Mouse (Mus musculus) hindbrain, embryonic 15.5 days (tissue): ENCODE data around the gene Plcd1. TPM values are rescaled to one million over a fixed set of nuclear protein-coding genes. Genes with fewer than 3 reads are reported as not detected.

ENCODE experiments used
- ATAC-seq: fragments of 200-750 bp; cut with Nextera tagmentation; 2 replicates; pipeline ENCODE4 v1.8.0; 2017; ENCODE audit warnings: low read depth, moderate number of reproducible peaks, moderate TSS enrichment; ENCODE audit not compliant: low FRiP score
- H3K27ac ChIP-seq: fragments of 300-500 bp; sonication (generic); replicated peaks from 2 replicates; pipeline ENCODE4 v1.5.1; 2015; ENCODE audit warnings: mild to moderate bottlenecking, inconsistent platforms
- H3K27me3 ChIP-seq: fragments of 300-500 bp; sonication (generic); 2 replicates; pipeline ENCODE4 v1.6.1; 2015; ENCODE audit warnings: control low read depth, inconsistent platforms
- H3K36me3 ChIP-seq: fragments of 300-500 bp; sonication (generic); 2 replicates; pipeline ENCODE4 v1.6.1; 2015; ENCODE audit warnings: control low read depth, inconsistent platforms
- H3K4me1 ChIP-seq: fragments of 300-500 bp; sonication (generic); replicated peaks from 2 replicates; pipeline ENCODE4 v1.6.1; 2015; ENCODE audit warnings: control low read depth, inconsistent platforms
- H3K4me2 ChIP-seq: fragments of 300-500 bp; sonication (generic); 2 replicates; pipeline ENCODE4 v1.6.1; 2015; ENCODE audit warnings: moderate library complexity, mild to moderate bottlenecking, inconsistent platforms
- H3K4me3 ChIP-seq: fragments of 300-500 bp; sonication (generic); 2 replicates; pipeline ENCODE4 v1.5.1; 2015; ENCODE audit warnings: mild to moderate bottlenecking, inconsistent platforms
- H3K9ac ChIP-seq: fragments of 300-500 bp; sonication (generic); 2 replicates; pipeline ENCODE4 v1.6.1; 2015; ENCODE audit warnings: inconsistent platforms
- H3K9me3 ChIP-seq: fragments of 300-500 bp; sonication (generic); 2 replicates; pipeline ENCODE4 v1.6.1; 2016; ENCODE audit warnings: control low read depth, inconsistent platforms
- WGBS: fragments of 180-500 bp; shearing (Covaris S2); methylation state at CpG from one replicate; pipeline ENCODE4 v1.1.7; 2015; 5-methylcytosine and 5-hydroxymethylcytosine counted together
- polyA plus RNA-seq: library from polyadenylated mRNA; unstranded; fragments of >200 nt; fragmentation: Nextera tagmentation; extraction: Ambion mirVana; gene quantifications from 2 replicates; pipeline ENCODE4 v1.2.1, GENCODE M21; 2015

Plcd1 gene
- polyA plus RNA-seq, 1 experiment from 2014 or later: 20.3 TPM

GRCm38 (mm10) chr9:119067601-119068000, 25.7 kb downstream of the Plcd1 start:
- H3K4me3 ChIP-seq: no peak overlapping the region
- H3K9me3 ChIP-seq: no peaks in the 10 kb centered on the region
- no peak overlapping the region for H3K9ac ChIP-seq
- no peaks in the 10 kb centered on the region for H3K27me3 ChIP-seq
- no peak overlapping the region for H3K27ac ChIP-seq
- WGBS: 3% methylated on average over 6 of the region's 6 CpGs
- no peak overlapping the region for H3K4me2 ChIP-seq
- peaks cover 9% of the 10 kb centered on the region; the same call in 1 of the 2 replicates for H3K36me3 ChIP-seq
- peak; percentile 71 for ATAC-seq
- no peaks in the 10 kb centered on the region for H3K4me1 ChIP-seq

- no peak overlapping the region for H3K4me2 ChIP-seq
- H3K4me1 ChIP-seq: no peaks in the 10 kb centered on the region
- H3K4me3 ChIP-seq: no peak overlapping the region
- WGBS: 72% methylated on average over 4 of the region's 4 CpGs
- H3K36me3 ChIP-seq: no peaks in the 10 kb centered on the region
- H3K9me3 ChIP-seq: no peaks in the 10 kb centered on the region
- no peak for ATAC-seq
- H3K27ac ChIP-seq: no peak overlapping the region
- H3K9ac ChIP-seq: no peak overlapping the region
- H3K27me3 ChIP-seq: no peaks in the 10 kb centered on the region
Measured at GRCm38 (mm10) chr9:119064296-119064695, 29.0 kb downstream of the Plcd1 start.

GRCm38 (mm10) chr9:119063036-119063644, 30.2 kb downstream of the Plcd1 start:
- Histone ChIP-seq H3K4me3 (no peak overlapping the region), H3K9me3 (no peaks in the 10 kb centered on the region), H3K36me3 (no peaks in the 10 kb centered on the region), H3K27ac (no peak overlapping the region), H3K4me2 (no peak overlapping the region), H3K9ac (no peak overlapping the region), H3K27me3 (no peaks in the 10 kb centered on the region), H3K4me1 (no peaks in the 10 kb centered on the region)
- 31% methylated on average over 19 of the region's 19 CpGs for WGBS
- ATAC-seq: no peak

GRCm38 (mm10) chr9:119060701-119061100, 32.6 kb downstream of the Plcd1 start:
- Histone ChIP-seq H3K9ac (no peak overlapping the region), H3K27ac (no peak overlapping the region), H3K36me3 (no peaks in the 10 kb centered on the region), H3K9me3 (no peaks in the 10 kb centered on the region), H3K4me2 (no peak overlapping the region), H3K4me1 (no peaks in the 10 kb centered on the region), H3K27me3 (no peaks in the 10 kb centered on the region), H3K4me3 (no peak overlapping the region)
- no peak for ATAC-seq
- 95% methylated on average over 10 of the region's 10 CpGs for WGBS

GRCm38 (mm10) chr9:119058245-119058644, 35.1 kb downstream of the Plcd1 start:
- no peaks in the 10 kb centered on the region for H3K4me1 ChIP-seq
- ATAC-seq: no peak
- H3K9me3 ChIP-seq: no peaks in the 10 kb centered on the region
- H3K27ac ChIP-seq: no peak overlapping the region
- WGBS: 85% methylated on average over 7 of the region's 7 CpGs
- H3K36me3 ChIP-seq: no peaks in the 10 kb centered on the region
- H3K9ac ChIP-seq: no peak overlapping the region
- peaks cover 7% of the 10 kb centered on the region for H3K27me3 ChIP-seq
- no peak overlapping the region for H3K4me3 ChIP-seq
- no peak overlapping the region for H3K4me2 ChIP-seq

GRCm38 (mm10) chr9:119055336-119055735, 38.0 kb downstream of the Plcd1 start:
- 87% methylated on average over 4 of the region's 4 CpGs for WGBS
- H3K9me3 ChIP-seq: no peaks in the 10 kb centered on the region
- H3K4me3 ChIP-seq: no peak overlapping the region

GRCm38 (mm10) chr9:119053964-119054576, 39.2 kb downstream of the Plcd1 start:
- peaks cover 10% of the 10 kb centered on the region for H3K4me1 ChIP-seq
- H3K9ac ChIP-seq: no peak overlapping the region
- 79% methylated on average over 9 of the region's 9 CpGs for WGBS
- ATAC-seq: no peak
- H3K9me3 ChIP-seq: no peaks in the 10 kb centered on the region
- H3K4me3 ChIP-seq: no peak overlapping the region
- H3K4me2 ChIP-seq: no peak overlapping the region
- no peak overlapping the region for H3K27ac ChIP-seq
- no peaks in the 10 kb centered on the region for H3K36me3 ChIP-seq
- H3K27me3 ChIP-seq: peaks cover 13% of the 10 kb centered on the region

More at GRCm38 (mm10) chr9:119055336-119055735, 38.0 kb downstream of the Plcd1 start:
- Histone ChIP-seq H3K9ac (no peak overlapping the region), H3K36me3 (no peaks in the 10 kb centered on the region), H3K4me2 (no peak overlapping the region), H3K4me1 (peaks cover 10% of the 10 kb centered on the region), H3K27me3 (peaks cover 13% of the 10 kb centered on the region), H3K27ac (no peak overlapping the region)
- no peak for ATAC-seq

- WGBS: 23% methylated on average over 22 of the region's 22 CpGs
- peak; percentile 47; the same call in 1 of the 2 replicates for ATAC-seq
- Histone ChIP-seq H3K27me3 (peaks cover 13% of the 10 kb centered on the region), H3K4me2 (peak within 1 kb of the TSS; percentile 46), H3K4me1 (peaks cover 10% of the 10 kb centered on the region), H3K9me3 (no peaks in the 10 kb centered on the region), H3K36me3 (no peaks in the 10 kb centered on the region), H3K4me3 (peak within 1 kb of the TSS; percentile 18), H3K9ac (peak within 1 kb of the TSS; percentile 6; the same call in 1 of the 2 replicates), H3K27ac (no peak within 1 kb of the TSS)
Measured at GRCm38 (mm10) chr9:119052154-119052944, 41.0 kb downstream of the Plcd1 start, which contains the start of gene Vill. Gene Vill (plus strand): TSS chr9:119052778.

GRCm38 (mm10) chr9:119051158-119051557, 42.1 kb downstream of the Plcd1 start:
- peaks cover 13% of the 10 kb centered on the region for H3K27me3 ChIP-seq
- H3K9me3 ChIP-seq: no peaks in the 10 kb centered on the region
- no peak for ATAC-seq
- H3K4me1 ChIP-seq: peaks cover 10% of the 10 kb centered on the region
- 65% methylated on average over 2 of the region's 2 CpGs for WGBS
- no peak overlapping the region for H3K4me3 ChIP-seq
- no peak overlapping the region for H3K27ac ChIP-seq
- no peak overlapping the region for H3K9ac ChIP-seq
- H3K4me2 ChIP-seq: no peak overlapping the region
- no peaks in the 10 kb centered on the region for H3K36me3 ChIP-seq

- H3K4me3 ChIP-seq: no peak overlapping the region
- no peaks in the 10 kb centered on the region for H3K36me3 ChIP-seq
- H3K4me1 ChIP-seq: peaks cover 10% of the 10 kb centered on the region
- H3K9ac ChIP-seq: no peak overlapping the region
- H3K27ac ChIP-seq: no peak overlapping the region
- ATAC-seq: no peak
- 87% methylated on average over 11 of the region's 11 CpGs for WGBS
- H3K4me2 ChIP-seq: no peak overlapping the region
- H3K27me3 ChIP-seq: peaks cover 6% of the 10 kb centered on the region; the same call in 1 of the 2 replicates
- no peaks in the 10 kb centered on the region for H3K9me3 ChIP-seq
Measured at GRCm38 (mm10) chr9:119048182-119048903, 45.0 kb downstream of the Plcd1 start.

- Histone ChIP-seq H3K9me3 (no peaks in the 10 kb centered on the region), H3K27ac (no peak overlapping the region), H3K4me3 (no peak overlapping the region), H3K27me3 (no peaks in the 10 kb centered on the region), H3K4me2 (no peak overlapping the region), H3K4me1 (peaks cover 11% of the 10 kb centered on the region), H3K36me3 (peaks cover 10% of the 10 kb centered on the region; the same call in 1 of the 2 replicates), H3K9ac (no peak overlapping the region)
- no peak for ATAC-seq
- 77% methylated on average over 15 of the region's 15 CpGs for WGBS
Measured at GRCm38 (mm10) chr9:119040101-119040775, 53.1 kb downstream of the Plcd1 start.
